In the genomic region with DNA sequence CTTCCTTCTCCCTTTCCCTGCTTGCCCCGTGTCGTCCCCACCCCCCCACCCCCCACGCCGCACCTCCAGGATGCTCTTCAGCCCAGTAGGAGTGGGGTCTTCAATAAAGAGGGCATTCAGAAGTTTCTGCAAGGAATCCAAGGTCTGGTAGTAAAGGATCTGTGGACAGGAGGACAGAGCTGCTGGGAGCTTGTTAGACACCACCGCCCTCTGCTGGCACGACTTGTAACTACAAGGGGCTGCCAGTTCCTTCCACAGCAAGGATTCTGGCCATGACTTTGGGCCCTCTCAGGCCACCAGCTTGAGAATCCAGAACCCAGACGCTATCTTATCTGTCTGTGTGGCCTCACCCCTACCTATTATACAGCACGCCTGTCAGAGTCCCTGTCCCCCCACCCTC, we compare ENCODE assay signal across 1 mouse cellular context.
TF ChIP-seq lines count a peak whose summit lies in the region.

No protein-coding gene starts in this region.

TF ChIP-seq in C2C12, 6 proteins besides CTCF, POLR2A, EP300 and RAD21:
- TF ChIP-seq CEBPB (IDR thresholded peaks at IDR 0.05; ENCODE audit: low read depth): no peak
- no peak for TF ChIP-seq MYOG (IDR thresholded peaks at IDR 0.05; ENCODE audit: control insufficient read depth, extremely low read depth, insufficient read length)
- no peak for TF ChIP-seq USF1 (IDR thresholded peaks at IDR 0.05; ENCODE audit: low read depth)
- no peak for TF ChIP-seq FOSL1 (IDR thresholded peaks at IDR 0.05; ENCODE audit: insufficient read depth, low read length, poor library complexity, severe bottlenecking)
- TF ChIP-seq MAX (IDR thresholded peaks at IDR 0.05): no peak
- no peak for TF ChIP-seq MYOD1 (IDR thresholded peaks at IDR 0.05; ENCODE audit: control insufficient read depth, insufficient read length, low read depth)
